Mouse (Mus musculus) ES-E14 (cell line): ENCODE measurements around the gene Cmtr1. TPM values are rescaled to one million over a fixed set of nuclear protein-coding genes. Genes with fewer than 3 reads are reported as not detected.
A peak's percentile ranks its signal among the peaks of the same experiment; 100 is the strongest.
"Not testable (repeated sequence)": the region's sequence is repeated elsewhere in the genome, so short reads cannot be mapped to it uniquely, and the experiment has no call there.

ENCODE experiments used
- DNase-seq: peaks from one replicate; pipeline ENCODE4 v3.0.0-alpha.2; 2013; ENCODE audit warnings: low read depth, low spot score
- H3K27ac ChIP-seq: 2 replicates; pipeline ENCODE4 v1.5.1; 2012; ENCODE audit warnings: low read depth, mild to moderate bottlenecking, low read length, moderate library complexity, mixed read lengths; ENCODE audit not compliant: poor library complexity, insufficient read depth, severe bottlenecking
- H3K36me3 ChIP-seq: 2 replicates; pipeline ENCODE4 v1.6.1; 2012; ENCODE audit warnings: mild to moderate bottlenecking, low read length, moderate library complexity, mixed read lengths; ENCODE audit not compliant: control insufficient read depth, poor library complexity, insufficient read depth, severe bottlenecking
- H3K4me1 ChIP-seq, 2 experiments: fragments of 150-350 bp in 1 of 2; sonication (generic) in 1 of 2; 2 replicates each; pipeline ENCODE4 v1.6.1; 2012; ENCODE audit warnings: low read length in 2 of 2, mild to moderate bottlenecking in 1 of 2, mixed read lengths in 1 of 2; ENCODE audit not compliant: control insufficient read depth in 2 of 2, insufficient read depth in 2 of 2, poor library complexity in 1 of 2
- H3K4me3 ChIP-seq, 2 experiments: fragments of 150-350 bp in 1 of 2; sonication (generic) in 1 of 2; 2 replicates each; pipeline ENCODE4 v1.5.1; 2012; ENCODE audit warnings: low read length in 2 of 2, low read depth in 1 of 2, mild to moderate bottlenecking in 1 of 2, mixed read lengths in 1 of 2; ENCODE audit not compliant: insufficient read depth in 1 of 2, poor library complexity in 1 of 2, severe bottlenecking in 1 of 2
- H3K9ac ChIP-seq: 2 replicates; pipeline ENCODE4 v1.6.1; 2012; ENCODE audit warnings: low read depth, mild to moderate bottlenecking, low read length, mixed read lengths; ENCODE audit not compliant: poor library complexity, insufficient read depth, severe bottlenecking
- H3K9me3 ChIP-seq: fragments of 150-350 bp; sonication (generic); 2 replicates; pipeline ENCODE4 v1.6.1; 2012; ENCODE audit warnings: low read depth, mild to moderate bottlenecking, low read length; ENCODE audit not compliant: control insufficient read depth, insufficient read depth
- CHD2 ChIP-seq: IDR thresholded peaks from 2 replicates; pipeline ENCODE4 v1.6.1; 2014; ENCODE audit warnings: mild to moderate bottlenecking, low read depth, low read length, inconsistent platforms
- HCFC1 ChIP-seq: IDR thresholded peaks from 2 replicates; pipeline ENCODE4 v1.6.1; 2012; ENCODE audit warnings: low read length, inconsistent platforms, borderline replicate concordance; ENCODE audit not compliant: insufficient read depth
- MAFK ChIP-seq: IDR thresholded peaks from 2 replicates; pipeline ENCODE4 v1.6.1; 2014; ENCODE audit warnings: mild to moderate bottlenecking, low read depth, low read length, inconsistent platforms; ENCODE audit not compliant: insufficient read depth
- ZC3H11A ChIP-seq: IDR thresholded peaks from 2 replicates; pipeline ENCODE4 v1.6.1; 2012; ENCODE audit warnings: low read depth, mild to moderate bottlenecking, inconsistent platforms, low read length, borderline replicate concordance
- ZNF384 ChIP-seq: IDR thresholded peaks from 2 replicates; pipeline ENCODE4 v1.6.1; 2012; ENCODE audit warnings: low read depth, low read length, inconsistent platforms
- in situ Hi-C, 2 experiments: fragments of 600-800 bp; cut with MboI; formaldehyde crosslinking; loops; one replicate each; pipeline ENCODE4 v1.15.1; 2025; ENCODE audit warnings: low sequenced_read_pairs in 2 of 2, inconsistent platforms in 1 of 2; ENCODE audit not compliant: unreplicated experiment in 2 of 2
- total RNA-seq: library from RNA; depleted of rRNA; stranded (reverse); fragments of 300-350 nt; gene quantifications from 2 replicates; pipeline ENCODE4 v1.2.3, GENCODE M21; 2012

The Cmtr1 gene
- total RNA-seq, 1 experiment = 130 TPM

DNA sequence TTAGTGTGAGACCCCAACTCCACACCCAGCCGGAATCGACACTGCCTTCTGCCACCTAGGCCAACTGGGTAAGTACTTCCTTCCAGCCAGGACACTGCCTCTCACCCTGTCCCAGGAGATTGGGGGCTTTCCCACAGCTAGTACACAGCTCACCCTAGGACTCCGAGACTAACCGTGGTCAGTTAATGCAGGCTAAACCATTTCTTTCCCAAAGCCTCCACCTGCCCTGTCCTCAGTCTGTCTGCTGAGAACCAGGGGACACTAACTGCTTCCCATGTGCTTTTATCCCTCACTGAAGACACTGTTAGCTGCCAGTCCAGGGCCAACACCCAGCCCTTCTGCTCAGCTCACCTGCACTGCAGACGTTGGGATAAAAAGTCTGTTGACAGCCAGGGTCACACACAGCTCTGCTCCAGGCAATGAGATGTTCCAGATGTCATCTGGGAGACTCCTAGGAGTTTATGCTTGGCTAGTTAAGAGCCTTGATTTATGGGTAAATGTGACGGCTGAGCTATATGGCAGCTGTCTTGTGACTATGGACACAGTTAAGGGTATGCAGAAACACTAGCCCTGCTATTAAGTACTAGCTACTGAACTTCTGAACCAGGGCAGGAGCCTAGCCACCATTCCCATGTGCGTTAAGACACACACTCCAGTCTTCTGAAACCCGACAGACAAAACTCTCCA, 51.5 kb downstream of the Cmtr1 start:
- no peak for DNase-seq
- no peaks in the 10 kb centered on the region for H3K36me3 ChIP-seq
- H3K27ac ChIP-seq = no peak overlapping the region
- TF ChIP-seq ZC3H11A (no peak), HCFC1 (no peak), CHD2 (no peak), ZNF384 (no peak), MAFK (no peak)
- in situ Hi-C loops = no loop called here
- no peak overlapping the region for H3K4me3 ChIP-seq
- no peaks in the 10 kb centered on the region for H3K9me3 ChIP-seq
- no peak overlapping the region for H3K9ac ChIP-seq
- peaks cover 0 to 6% of the 10 kb centered on the region in 2 experiments; a peak in 2 of 4 replicates for H3K4me1 ChIP-seq

DNA sequence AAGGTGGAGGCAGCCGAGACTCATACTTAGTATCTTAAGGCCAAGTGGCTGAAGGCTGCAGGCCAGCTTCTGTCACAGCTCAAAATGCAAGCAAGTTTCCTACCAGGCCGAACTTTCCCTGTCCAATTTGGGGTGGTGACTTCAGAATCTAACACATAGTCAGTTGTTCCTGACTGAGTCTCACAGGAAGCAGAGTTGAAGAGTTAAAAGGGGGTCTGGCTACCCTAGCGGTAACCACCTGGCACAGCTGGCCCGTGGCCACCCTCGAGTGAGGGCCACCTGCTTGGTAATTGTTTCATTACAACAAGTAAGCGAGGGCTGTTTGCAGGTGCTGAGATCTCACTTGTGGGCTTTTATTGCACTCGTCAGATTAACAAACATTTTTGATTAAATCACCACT, 52.2 kb downstream of the Cmtr1 start:
- TF ChIP-seq ZNF384 (no peak), ZC3H11A (no peak), MAFK (no peak), HCFC1 (no peak), CHD2 (no peak)
- no peak overlapping the region for H3K9ac ChIP-seq
- H3K27ac ChIP-seq = no peak overlapping the region
- no peak for DNase-seq
- H3K36me3 ChIP-seq = no peaks in the 10 kb centered on the region
- peaks cover 0 to 6% of the 10 kb centered on the region in 2 experiments; a peak in 2 of 4 replicates for H3K4me1 ChIP-seq
- in situ Hi-C loops = no loop called here
- H3K4me3 ChIP-seq = no peak overlapping the region
- no peaks in the 10 kb centered on the region for H3K9me3 ChIP-seq

DNA sequence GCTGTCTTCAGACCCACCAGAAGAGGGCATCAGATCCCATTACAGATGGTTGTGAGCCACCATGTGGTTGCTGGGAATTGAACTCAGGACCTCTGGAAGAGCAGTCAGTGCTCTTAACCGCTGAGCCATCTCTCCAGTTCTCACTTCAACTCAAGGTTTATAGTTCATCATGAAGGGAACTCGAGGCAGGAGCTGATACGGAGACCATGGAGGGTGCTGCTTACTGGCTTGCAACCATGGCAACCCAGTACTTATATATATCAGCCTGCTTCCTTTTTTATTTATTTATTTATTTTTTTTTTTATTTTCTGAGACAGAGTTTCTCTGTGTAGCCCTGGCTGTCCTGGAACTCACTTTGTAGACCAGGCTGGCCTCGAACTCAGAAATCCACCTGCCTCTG, 53.3 kb downstream of the Cmtr1 start:
- H3K4me3 ChIP-seq, H3K27ac ChIP-seq, DNase-seq, H3K9ac ChIP-seq, H3K9me3 ChIP-seq, in situ Hi-C loops, H3K4me1 ChIP-seq, H3K36me3 ChIP-seq: not testable (repeated sequence)

DNA sequence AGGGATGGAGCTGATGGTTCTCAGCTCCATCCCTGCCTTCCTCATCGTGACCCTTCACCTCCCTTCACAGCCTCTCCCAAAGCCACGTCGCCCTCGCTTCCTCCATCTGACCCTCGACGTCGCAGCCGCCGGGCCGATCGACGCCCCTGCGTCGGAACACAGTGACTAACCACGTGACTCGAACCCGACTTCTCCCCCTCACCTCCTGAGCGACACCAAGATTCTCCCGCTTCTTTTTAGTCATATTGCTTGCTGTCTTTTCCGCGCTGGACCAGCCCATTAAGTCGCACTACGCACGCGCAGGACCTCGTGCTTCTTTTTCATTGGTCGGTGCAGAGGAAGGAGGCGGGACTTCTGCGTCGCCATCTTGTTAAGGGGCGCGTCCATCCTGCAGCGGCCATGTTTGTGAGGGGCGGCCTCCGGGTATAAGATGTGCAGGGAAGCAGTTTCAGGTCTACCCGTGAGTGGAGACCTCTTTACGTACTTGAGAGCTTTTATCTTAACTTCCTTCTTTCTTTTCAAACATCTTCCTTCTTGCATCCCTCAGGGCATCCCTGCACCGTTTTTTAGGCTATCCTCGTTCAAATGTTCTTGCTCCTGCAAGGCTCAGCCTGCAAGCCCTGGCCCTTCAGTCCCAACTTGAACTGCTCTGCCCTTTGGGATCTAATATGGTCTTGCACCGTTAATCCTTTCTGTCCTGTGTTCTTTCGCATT, 56.5 kb downstream of the Cmtr1 start, which contains the start of gene Ccdc167:
Gene Ccdc167, minus strand, starts transcription at position 313 of the 714 bp plus-strand sequence.
- peaks cover 0 to 6% of the 10 kb centered on the region in 2 experiments; a peak in 2 of 4 replicates for H3K4me1 ChIP-seq
- peak within 1 kb of the TSS; percentile 71 to 78 for H3K4me3 ChIP-seq
- DNase-seq = peak; percentile 98
- no peaks in the 10 kb centered on the region for H3K9me3 ChIP-seq
- peak within 1 kb of the TSS; percentile 50; the same call in 1 of the 2 replicates for H3K27ac ChIP-seq
- no peaks in the 10 kb centered on the region for H3K36me3 ChIP-seq
- in situ Hi-C loops = no loop called here
- H3K9ac ChIP-seq = peak within 1 kb of the TSS; percentile 83
- TF ChIP-seq CHD2 (no peak), ZNF384 (no peak), MAFK (no peak), ZC3H11A (no peak), HCFC1 (no peak; the same call in 1 of the 2 replicates)
